Mouse (Mus musculus): ENCODE results near the gene Prlh. TPM values are rescaled to one million over a fixed set of nuclear protein-coding genes. Genes with fewer than 3 reads are reported as not detected.
A peak's percentile ranks its signal among the peaks of the same experiment; 100 is the strongest.

Gene Prlh
- polyA plus RNA-seq, 1 experiment from 2014 or later: not detected

- Histone ChIP-seq H3K4me3 (no peak overlapping the region), H3K27ac (replicated peaks) (no peak overlapping the region), H3K4me1 (no peaks in the 10 kb centered on the region), H3K9ac (no peak overlapping the region), H3K4me2 (no peak overlapping the region), H3K9me3 (no peaks in the 10 kb centered on the region), H3K36me3 (no peaks in the 10 kb centered on the region), H3K27me3 (replicated peaks) (peaks cover 64% of the 10 kb centered on the region)
- 34% methylated on average over 7 of the region's 7 CpGs for WGBS
- ATAC-seq (ENCODE audit: extremely low read depth, insufficient number of reproducible peaks, low FRiP score, low TSS enrichment): no peak
Measured at GRCm38 (mm10) chr1:90956245-90957096, 3.6 kb downstream of the Prlh start.

- Histone ChIP-seq H3K9me3 (no peaks in the 10 kb centered on the region), H3K4me1 (peaks cover 14% of the 10 kb centered on the region), H3K27ac (replicated peaks) (no peak overlapping the region), H3K4me3 (no peak overlapping the region), H3K9ac (no peak overlapping the region), H3K27me3 (replicated peaks) (peaks cover 55% of the 10 kb centered on the region), H3K4me2 (no peak overlapping the region), H3K36me3 (no peaks in the 10 kb centered on the region)
- ATAC-seq (ENCODE audit: extremely low read depth, insufficient number of reproducible peaks, low FRiP score, low TSS enrichment): no peak
- 33% methylated on average over 4 of the region's 4 CpGs for WGBS
Measured at GRCm38 (mm10) chr1:90962526-90962925, 9.6 kb downstream of the Prlh start.

GRCm38 (mm10) chr1:90962994-90963393 lies 10.1 kb downstream of the Prlh start:
- no peak for ATAC-seq (ENCODE audit: extremely low read depth, insufficient number of reproducible peaks, low FRiP score, low TSS enrichment)
- Histone ChIP-seq H3K9me3 (no peaks in the 10 kb centered on the region), H3K36me3 (no peaks in the 10 kb centered on the region), H3K4me2 (no peak overlapping the region), H3K4me1 (peaks cover 19% of the 10 kb centered on the region), H3K9ac (no peak overlapping the region), H3K4me3 (no peak overlapping the region), H3K27ac (replicated peaks) (no peak overlapping the region), H3K27me3 (replicated peaks) (peaks cover 51% of the 10 kb centered on the region)
- 24% methylated on average over 3 of the region's 3 CpGs for WGBS

DNA sequence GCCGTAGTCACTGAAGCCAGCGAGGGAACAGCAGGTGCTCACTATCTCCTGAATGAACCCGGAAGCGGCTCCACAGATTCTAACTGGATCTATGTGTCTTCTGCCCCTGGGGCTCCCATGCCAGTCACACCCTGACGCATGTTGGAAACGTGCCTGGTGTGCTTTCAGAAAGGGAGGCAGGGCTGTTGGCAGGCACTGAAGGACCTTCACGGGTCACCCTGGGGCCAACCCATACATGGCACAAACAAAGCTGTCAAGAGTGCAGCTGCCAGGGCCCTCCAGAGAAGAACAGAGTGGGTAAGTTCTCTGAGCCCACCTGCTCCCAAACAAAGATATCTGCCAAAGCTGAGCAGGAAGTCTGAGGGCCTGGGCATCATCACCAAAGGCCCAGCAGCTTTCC lies 14.7 kb downstream of the Prlh start:
- H3K4me2 ChIP-seq: no peak overlapping the region
- ATAC-seq (ENCODE audit: extremely low read depth, insufficient number of reproducible peaks, low FRiP score, low TSS enrichment): no peak
- H3K27me3 ChIP-seq (replicated peaks): peaks cover 18% of the 10 kb centered on the region; the same call in 1 of the 2 replicates

GRCm38 (mm10) chr1:90968649-90969048 lies 15.7 kb downstream of the Prlh start:
- Histone ChIP-seq H3K9me3 (no peaks in the 10 kb centered on the region), H3K9ac (peak overlapping the region; percentile 33; the same call in 1 of the 2 replicates), H3K4me2 (0 out of 2 replicates have a peak overlapping the region, but pooled peaks have one; percentile 1), H3K4me1 (peaks cover 54% of the 10 kb centered on the region), H3K27me3 (replicated peaks) (0 out of 2 replicates have a peak, but pooled peaks cover 15% of the 10 kb centered on the region), H3K4me3 (no peak overlapping the region), H3K27ac (replicated peaks) (no peak overlapping the region), H3K36me3 (no peaks in the 10 kb centered on the region)
- 69% methylated on average over 4 of the region's 4 CpGs for WGBS
- ATAC-seq (ENCODE audit: extremely low read depth, insufficient number of reproducible peaks, low FRiP score, low TSS enrichment): no peak

More for the DNA sequence above, 14.7 kb downstream of the Prlh start:
- Histone ChIP-seq H3K9ac (peak overlapping the region; percentile 11; the same call in 1 of the 2 replicates), H3K4me1 (peaks cover 53% of the 10 kb centered on the region), H3K36me3 (no peaks in the 10 kb centered on the region), H3K4me3 (no peak overlapping the region), H3K9me3 (no peaks in the 10 kb centered on the region), H3K27ac (replicated peaks) (peak overlapping the region; percentile 63)
- WGBS: 51% methylated on average over 7 of the region's 7 CpGs

DNA sequence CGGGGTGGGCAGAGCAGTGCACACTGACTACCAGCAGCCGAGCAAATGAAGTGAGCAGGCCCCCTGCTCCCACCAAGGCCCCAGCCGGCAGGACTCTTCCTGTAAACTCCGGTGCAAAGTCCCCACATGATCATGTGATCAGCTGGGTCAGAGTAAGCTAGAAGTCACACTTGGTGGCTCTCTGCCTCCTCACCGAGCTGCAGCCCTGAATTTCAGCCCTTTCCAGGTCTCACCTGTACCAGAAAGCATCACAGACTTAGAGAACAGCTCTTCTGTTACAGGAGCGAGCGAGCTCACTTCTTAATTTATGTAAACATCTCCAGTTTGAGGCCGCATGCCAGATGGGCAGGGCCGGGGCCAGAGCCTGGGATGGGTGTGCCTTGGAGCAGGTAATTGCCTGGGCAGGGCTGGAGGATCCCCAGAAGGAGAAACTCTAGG lies 16.5 kb downstream of the Prlh start, which contains the start of gene Rab17:
Rab17 (minus strand) TSS at position 315 of the 438 bp plus-strand sequence.
- no peaks in the 10 kb centered on the region for H3K9me3 ChIP-seq
- H3K4me2 ChIP-seq: peak within 1 kb of the TSS; percentile 1; the same call in 1 of the 2 replicates
- no peak within 1 kb of the TSS for H3K27ac ChIP-seq (replicated peaks)
- peak within 1 kb of the TSS; percentile 33 for H3K9ac ChIP-seq
- H3K36me3 ChIP-seq: no peaks in the 10 kb centered on the region
- H3K4me3 ChIP-seq: no peak within 1 kb of the TSS
- peaks cover 61% of the 10 kb centered on the region for H3K4me1 ChIP-seq
- no peak for ATAC-seq (ENCODE audit: extremely low read depth, insufficient number of reproducible peaks, low FRiP score, low TSS enrichment)
- 0 out of 2 replicates have a peak, but pooled peaks cover 15% of the 10 kb centered on the region for H3K27me3 ChIP-seq (replicated peaks)
- WGBS: 39% methylated on average over 9 of the region's 9 CpGs

GRCm38 (mm10) chr1:90969881-90970390 lies 17.0 kb downstream of the Prlh start:
- 77% methylated on average over 10 of the region's 10 CpGs for WGBS
- H3K9me3 ChIP-seq: no peaks in the 10 kb centered on the region
- peaks cover 67% of the 10 kb centered on the region for H3K4me1 ChIP-seq
- no peak overlapping the region for H3K4me2 ChIP-seq
- no peak overlapping the region for H3K4me3 ChIP-seq
- ATAC-seq (ENCODE audit: extremely low read depth, insufficient number of reproducible peaks, low FRiP score, low TSS enrichment): no peak
- no peaks in the 10 kb centered on the region for H3K36me3 ChIP-seq
- H3K27ac ChIP-seq (replicated peaks): no peak overlapping the region
- H3K27me3 ChIP-seq (replicated peaks): 0 out of 2 replicates have a peak, but pooled peaks cover 15% of the 10 kb centered on the region
- H3K9ac ChIP-seq: no peak overlapping the region

DNA sequence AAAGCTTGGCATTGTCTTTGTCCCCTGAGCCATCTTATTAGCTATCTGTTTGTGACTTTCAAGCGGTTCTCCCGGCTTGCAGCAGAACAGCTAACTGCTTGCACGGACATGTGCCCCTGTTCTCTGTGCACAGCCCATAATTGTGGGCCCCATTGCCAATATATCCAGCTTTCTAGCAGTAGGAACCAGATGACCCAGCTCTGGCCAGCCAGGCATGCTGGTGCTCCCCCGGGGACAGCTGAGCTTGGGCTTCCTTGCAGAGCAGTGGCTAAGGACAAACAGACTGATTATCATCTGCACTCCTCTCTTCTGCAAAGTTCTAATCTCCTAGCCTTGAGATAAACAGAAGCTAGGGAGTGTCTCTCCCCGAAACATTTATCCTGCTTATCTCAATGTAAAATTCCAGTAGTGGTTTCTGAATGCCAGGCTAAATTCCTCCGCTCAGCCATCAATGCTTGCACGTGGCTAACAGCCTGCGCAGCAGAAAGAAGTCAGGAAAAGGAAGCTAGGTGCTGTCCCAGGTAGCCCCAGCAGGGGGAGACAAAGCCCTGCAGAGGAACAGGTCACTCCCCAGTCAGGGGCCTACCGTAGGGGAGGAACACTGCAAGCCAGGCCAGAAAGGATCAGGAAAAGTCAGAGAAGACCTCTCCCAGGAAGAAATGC lies 20.1 kb downstream of the Prlh start:
- H3K4me2 ChIP-seq: peak overlapping the region; percentile 34
- H3K36me3 ChIP-seq: no peaks in the 10 kb centered on the region
- H3K9ac ChIP-seq: peak overlapping the region; percentile 74
- peak overlapping the region; percentile 46 for H3K27ac ChIP-seq (replicated peaks)
- no peak overlapping the region for H3K4me3 ChIP-seq
- no peaks in the 10 kb centered on the region for H3K9me3 ChIP-seq
- no peak for ATAC-seq (ENCODE audit: extremely low read depth, insufficient number of reproducible peaks, low FRiP score, low TSS enrichment)
- H3K4me1 ChIP-seq: peaks cover 64% of the 10 kb centered on the region
- 0 out of 2 replicates have a peak, but pooled peaks cover 11% of the 10 kb centered on the region for H3K27me3 ChIP-seq (replicated peaks)
- 11% methylated on average over 9 of the region's 9 CpGs for WGBS

- H3K9me3 ChIP-seq: no peaks in the 10 kb centered on the region
- no peak for ATAC-seq (ENCODE audit: extremely low read depth, insufficient number of reproducible peaks, low FRiP score, low TSS enrichment)
- WGBS: 87% methylated on average over 2 of the region's 2 CpGs
- peak overlapping the region; percentile 46 for H3K27ac ChIP-seq (replicated peaks)
- H3K27me3 ChIP-seq (replicated peaks): 0 out of 2 replicates have a peak, but pooled peaks cover 11% of the 10 kb centered on the region
- H3K4me1 ChIP-seq: peaks cover 59% of the 10 kb centered on the region
- peak overlapping the region; percentile 34; the same call in 1 of the 2 replicates for H3K4me2 ChIP-seq
- H3K36me3 ChIP-seq: no peaks in the 10 kb centered on the region
- H3K9ac ChIP-seq: peak overlapping the region; percentile 74
- no peak overlapping the region for H3K4me3 ChIP-seq
Measured at GRCm38 (mm10) chr1:90973574-90973911, 20.6 kb downstream of the Prlh start.

GRCm38 (mm10) chr1:90974906-90975649 lies 22.2 kb downstream of the Prlh start:
- peak overlapping the region; percentile 53 for H3K27ac ChIP-seq (replicated peaks)
- 0 out of 2 replicates have a peak, but pooled peaks cover 9% of the 10 kb centered on the region for H3K27me3 ChIP-seq (replicated peaks)
- no peak for ATAC-seq (ENCODE audit: extremely low read depth, insufficient number of reproducible peaks, low FRiP score, low TSS enrichment)
- no peaks in the 10 kb centered on the region for H3K9me3 ChIP-seq
- peak overlapping the region; percentile 33 for H3K4me2 ChIP-seq
- no peak overlapping the region for H3K4me3 ChIP-seq
- peak overlapping the region; percentile 29; the same call in 1 of the 2 replicates for H3K9ac ChIP-seq
- no peaks in the 10 kb centered on the region for H3K36me3 ChIP-seq
- WGBS: 31% methylated on average over 12 of the region's 12 CpGs
- peaks cover 48% of the 10 kb centered on the region for H3K4me1 ChIP-seq
